Mouse (Mus musculus) E14TG2a.4 (cell line): Measurements from ENCODE around the gene Pfpl.

Source experiments
- H3K27me3 ChIP-seq: 2 replicates; pipeline ENCODE4 v1.6.1; 2014; ENCODE audit warnings: low read length, control low read depth; ENCODE audit not compliant: insufficient read depth
- H3K36me3 ChIP-seq: 2 replicates; pipeline ENCODE4 v1.6.1; 2014; ENCODE audit warnings: low read length, control low read depth; ENCODE audit not compliant: insufficient read depth
- H3K4me1 ChIP-seq: replicated peaks from 2 replicates; pipeline ENCODE4 v1.6.1; 2014; ENCODE audit warnings: low read depth, low read length, control low read depth
- H3K4me3 ChIP-seq: replicated peaks from 2 replicates; pipeline ENCODE4 v1.5.1; 2014; ENCODE audit warnings: mild to moderate bottlenecking, low read length
- H3K9me3 ChIP-seq: 2 replicates; pipeline ENCODE4 v1.6.1; 2014; ENCODE audit warnings: low read length, control low read depth
- CTCF ChIP-seq: conservative IDR thresholded peaks from 2 replicates; pipeline ENCODE4 v1.5.1; 2014; ENCODE audit warnings: low read length
- NANOG ChIP-seq: IDR thresholded peaks from 2 replicates; pipeline ENCODE4 v1.6.1; 2014; ENCODE audit warnings: borderline replicate concordance, low read length, mixed read lengths
- POU5F1 ChIP-seq: IDR thresholded peaks from 2 replicates; pipeline ENCODE4 v1.6.1; 2014; ENCODE audit warnings: low read length, borderline replicate concordance

Gene Pfpl

GRCm38 (mm10) chr19:12435011-12435416 lies 7.3 kb downstream of the Pfpl start:
- TF ChIP-seq NANOG (no peak), CTCF (no peak), POU5F1 (no peak)
- H3K4me3 ChIP-seq, result no peak overlapping the region
- H3K27me3 ChIP-seq, result no peaks in the 10 kb centered on the region
- no peaks in the 10 kb centered on the region for H3K36me3 ChIP-seq
- no peaks in the 10 kb centered on the region for H3K9me3 ChIP-seq
- no peaks in the 10 kb centered on the region for H3K4me1 ChIP-seq

DNA sequence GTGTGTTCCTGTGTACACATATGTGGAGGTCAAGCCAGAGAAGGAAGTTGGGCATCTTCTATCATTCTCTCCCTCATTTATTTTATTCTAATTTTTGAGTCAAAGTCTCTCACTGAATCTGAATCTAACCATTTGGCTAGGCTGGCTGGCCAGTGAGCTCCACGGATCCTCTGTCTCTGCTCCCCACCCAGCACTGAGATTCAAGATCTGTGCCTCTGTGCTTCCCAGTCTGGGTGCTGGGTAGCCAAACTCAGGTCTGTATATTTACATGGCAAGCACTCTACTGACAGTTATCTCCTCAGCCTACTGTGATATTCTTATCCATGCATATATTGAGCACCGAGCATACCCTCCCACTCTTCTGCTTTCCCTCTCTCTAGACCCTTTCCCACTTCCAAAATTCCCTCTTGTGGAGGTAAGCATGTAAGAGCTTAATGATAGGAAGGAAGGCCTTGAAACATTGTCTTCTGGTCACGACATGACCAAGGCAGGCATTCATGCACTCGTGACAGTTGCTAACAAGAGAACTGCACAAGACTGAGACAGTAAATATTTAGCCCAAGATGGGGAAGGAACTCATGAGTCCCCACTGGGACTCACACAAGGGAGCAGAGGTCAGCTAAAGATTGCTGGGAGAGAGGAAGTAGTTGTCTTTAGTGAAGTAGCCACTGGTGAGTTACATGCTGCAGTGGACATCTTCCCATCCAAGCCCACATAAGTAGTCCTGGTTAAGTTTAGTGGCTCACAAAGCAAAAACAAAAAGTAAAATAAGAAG lies 8.2 kb downstream of the Pfpl start:
- TF ChIP-seq POU5F1 (no peak), CTCF (no peak)
- H3K36me3 ChIP-seq, result no peaks in the 10 kb centered on the region
- no peaks in the 10 kb centered on the region for H3K9me3 ChIP-seq
- H3K4me1 ChIP-seq, result peaks cover 8% of the 10 kb centered on the region
- H3K27me3 ChIP-seq, result no peaks in the 10 kb centered on the region
- no peak overlapping the region for H3K4me3 ChIP-seq

DNA sequence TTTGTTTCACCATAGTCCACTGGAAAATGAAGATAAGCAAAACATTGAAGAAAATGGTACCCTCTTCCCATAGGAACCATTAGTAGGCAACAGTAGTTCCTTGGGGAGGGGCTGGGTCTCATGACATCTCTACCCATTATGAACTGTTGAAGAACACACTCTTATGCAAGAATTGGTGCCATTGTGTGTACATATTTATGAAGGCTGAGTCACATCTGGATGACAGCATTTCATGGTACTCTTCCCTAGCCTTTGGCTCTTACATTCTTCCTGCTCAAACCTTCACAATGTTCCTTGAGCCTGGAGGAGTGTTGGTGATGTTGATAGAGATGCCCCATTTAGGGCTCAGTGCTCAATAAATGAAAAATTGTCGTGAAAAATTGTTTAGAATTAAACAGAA lies 11.9 kb downstream of the Pfpl start:
- Histone ChIP-seq H3K36me3 (no peaks in the 10 kb centered on the region), H3K4me1 (peaks cover 8% of the 10 kb centered on the region), H3K9me3 (no peaks in the 10 kb centered on the region), H3K27me3 (no peaks in the 10 kb centered on the region), H3K4me3 (no peak overlapping the region)
- TF ChIP-seq NANOG (no peak), CTCF (no peak), POU5F1 (no peak)

DNA sequence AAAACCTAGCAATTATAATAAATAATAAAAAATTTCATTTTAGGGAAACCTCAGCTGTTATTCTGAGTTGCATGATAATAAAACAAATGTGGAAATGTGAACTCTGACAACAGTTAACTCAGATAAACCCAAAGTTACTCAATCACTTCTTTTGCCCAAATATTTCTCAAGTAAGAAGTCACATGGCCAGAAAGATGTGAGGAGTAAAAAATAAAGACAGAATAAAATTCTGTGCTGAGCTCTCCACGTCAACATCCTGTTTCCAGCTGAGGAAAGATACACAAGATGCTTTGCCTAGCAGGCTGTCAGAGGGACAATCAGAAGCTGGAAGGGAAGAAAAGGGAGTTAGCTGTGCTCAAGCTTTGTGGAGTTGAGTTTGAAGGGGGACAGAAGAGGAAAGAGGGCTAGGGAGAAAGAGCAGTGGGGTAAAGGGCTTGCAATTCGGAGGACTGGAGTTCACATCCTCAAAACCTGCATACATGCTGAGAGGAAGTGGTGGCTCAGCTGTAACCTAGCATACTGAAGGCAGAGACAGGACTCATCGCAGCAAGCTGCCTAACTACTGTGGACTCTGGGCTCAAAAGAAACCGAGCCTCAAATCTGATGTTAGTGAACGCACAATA lies 12.5 kb downstream of the Pfpl start:
- TF ChIP-seq CTCF (no peak), POU5F1 (no peak), NANOG (no peak)
- Histone ChIP-seq H3K36me3 (no peaks in the 10 kb centered on the region), H3K4me3 (no peak overlapping the region), H3K4me1 (peaks cover 8% of the 10 kb centered on the region), H3K9me3 (peaks cover 3% of the 10 kb centered on the region; the same call in 1 of the 2 replicates), H3K27me3 (no peaks in the 10 kb centered on the region)

DNA sequence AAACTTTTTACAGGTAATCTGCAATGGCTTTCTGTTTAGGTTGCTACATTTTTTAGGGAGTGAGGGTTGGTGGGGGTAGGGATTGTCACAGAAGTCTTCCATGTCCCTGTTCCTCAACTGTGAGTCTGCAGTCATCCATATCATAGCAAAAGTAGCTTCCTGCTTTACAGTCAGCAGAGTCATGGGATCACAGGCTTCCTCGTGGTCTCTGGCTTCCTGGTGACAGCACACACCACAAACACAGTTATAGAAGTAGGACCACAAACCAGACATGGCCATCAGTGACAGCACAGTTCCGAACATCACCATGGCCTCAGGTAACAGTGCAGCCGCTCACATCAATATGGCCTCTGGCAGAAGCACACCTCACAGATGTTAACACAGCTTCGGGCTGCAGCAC lies 14.9 kb downstream of the Pfpl start:
- no peak for TF ChIP-seq CTCF
- no peak for TF ChIP-seq NANOG
- TF ChIP-seq POU5F1, result no peak
- no peaks in the 10 kb centered on the region for H3K27me3 ChIP-seq
- H3K4me3 ChIP-seq, result no peak overlapping the region
- H3K4me1 ChIP-seq, result peaks cover 8% of the 10 kb centered on the region
- peaks cover 22% of the 10 kb centered on the region for H3K9me3 ChIP-seq
- no peaks in the 10 kb centered on the region for H3K36me3 ChIP-seq

DNA sequence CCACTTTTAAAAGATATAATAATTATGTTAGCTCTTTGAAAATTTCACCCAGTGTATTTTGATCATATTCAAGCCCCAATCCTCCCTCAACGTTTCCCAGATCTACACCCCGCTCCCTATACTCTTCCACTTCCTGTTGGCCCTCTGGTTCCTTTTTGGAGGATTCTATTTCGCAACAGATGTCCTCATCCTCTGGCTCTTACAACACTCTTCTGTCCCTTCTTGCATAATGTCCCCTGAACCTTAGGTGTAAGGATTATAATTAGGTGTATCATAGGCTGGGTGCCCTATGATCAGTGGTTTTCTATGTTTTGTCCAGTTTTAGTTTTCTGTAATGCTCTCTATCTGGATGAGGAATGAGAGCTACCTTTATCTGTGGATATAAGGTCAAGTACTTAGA lies 17.3 kb downstream of the Pfpl start:
- TF ChIP-seq POU5F1 (no peak), CTCF (no peak), NANOG (no peak)
- Histone ChIP-seq H3K27me3 (no peaks in the 10 kb centered on the region), H3K9me3 (peaks cover 22% of the 10 kb centered on the region), H3K4me3 (no peak overlapping the region), H3K36me3 (no peaks in the 10 kb centered on the region), H3K4me1 (peaks cover 8% of the 10 kb centered on the region)

- Histone ChIP-seq H3K4me1 (0 out of 2 replicates have a peak, but pooled peaks cover 7% of the 10 kb centered on the region), H3K36me3 (no peaks in the 10 kb centered on the region), H3K4me3 (no peak overlapping the region), H3K27me3 (no peaks in the 10 kb centered on the region), H3K9me3 (peaks cover 50% of the 10 kb centered on the region)
- TF ChIP-seq POU5F1, result no peak
- no peak for TF ChIP-seq CTCF
- no peak for TF ChIP-seq NANOG
These were observed 29.8 kb downstream of the Pfpl start for GRCm38 (mm10) chr19:12457401-12458066.

GRCm38 (mm10) chr19:12459516-12459915 lies 31.8 kb downstream of the Pfpl start:
- H3K4me1 ChIP-seq, result peaks cover 23% of the 10 kb centered on the region
- H3K9me3 ChIP-seq, result peaks cover 54% of the 10 kb centered on the region
- H3K4me3 ChIP-seq, result no peak overlapping the region
- TF ChIP-seq NANOG (no peak), POU5F1 (no peak), CTCF (no peak)
- no peaks in the 10 kb centered on the region for H3K36me3 ChIP-seq
- H3K27me3 ChIP-seq, result no peaks in the 10 kb centered on the region
